Comparison of ENCODE assay signal across 14 mouse cellular contexts in the genomic region with DNA sequence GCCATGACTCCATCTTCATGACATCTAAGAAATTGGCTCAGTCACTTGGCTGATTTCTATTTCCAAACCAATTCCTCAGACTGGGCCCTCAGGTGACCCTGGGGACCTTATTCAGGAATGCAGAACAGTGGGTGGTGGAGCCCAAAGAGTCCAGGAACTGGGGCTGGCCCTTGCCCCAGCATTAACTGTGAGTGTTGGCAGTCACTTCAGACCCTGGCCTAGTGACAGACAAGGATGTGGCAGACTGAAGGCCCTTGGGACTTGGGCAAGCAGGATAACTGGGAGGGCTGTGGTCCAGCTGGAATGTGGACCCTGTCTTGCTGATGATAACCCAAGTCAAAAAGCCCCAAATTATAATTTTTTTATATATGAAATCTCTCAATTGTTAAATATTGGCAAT. TPM values are rescaled to one million over a fixed set of nuclear protein-coding genes. Genes with fewer than 3 reads are reported as not detected.
DNase-seq lines count a peak whose midpoint lies in the region; ATAC-seq and TF ChIP-seq lines count a peak whose summit lies in the region.
"Had no signal": no experiment of that assay in that cellular context is flagged by ENCODE, and none has a peak within 500 bp of the region (broad histone marks: within the 10 kb centered on the region; RNA-seq: fewer than 3 reads in every experiment).

No protein-coding gene starts in this region.

- H3K9me3 ChIP-seq in forebrain, embryonic 14.5 days (replicated peaks; ENCODE audit: control insufficient read depth, low read length): no peaks in the 10 kb centered on the region
- H3K9me3 ChIP-seq in forebrain, embryonic 11.5 days (ENCODE audit: control insufficient read depth, low read length): no peaks in the 10 kb centered on the region
- no peaks in the 10 kb centered on the region for H3K9me3 ChIP-seq in embryonic facial prominence, embryonic 10.5 days
- H3K9me3 ChIP-seq: embryonic facial prominence, embryonic 13.5 days; G1E; kidney, embryonic 15.5 days had no signal

- no peak overlapping the region for H3K9ac ChIP-seq in forebrain, embryonic 14.5 days (ENCODE audit: low read length)
- H3K9ac ChIP-seq in forebrain, embryonic 11.5 days (ENCODE audit: low read length): no peak overlapping the region
- H3K9ac ChIP-seq in heart, adult 2 months (ENCODE audit: low read depth, low read length): no peak overlapping the region
- H3K9ac ChIP-seq: embryonic facial prominence, embryonic 13.5 days; kidney, embryonic 15.5 days had no signal

- no peak overlapping the region for H3K4me3 ChIP-seq in forebrain, embryonic 14.5 days (ENCODE audit: low read depth, low read length)
- no peak overlapping the region for H3K4me3 ChIP-seq in forebrain, embryonic 11.5 days (ENCODE audit: low read depth, low read length)
- no peak overlapping the region for H3K4me3 ChIP-seq in embryonic facial prominence, embryonic 10.5 days
- H3K4me3 ChIP-seq in heart, adult 2 months: no peak overlapping the region
- H3K4me3 ChIP-seq: embryonic facial prominence, embryonic 13.5 days; kidney, embryonic 15.5 days had no signal

- no peaks in the 10 kb centered on the region for H3K27me3 ChIP-seq in forebrain, embryonic 14.5 days (replicated peaks; ENCODE audit: control insufficient read depth, insufficient read depth, low read length)
- 0 out of 2 replicates have a peak, but pooled peaks cover 2% of the 10 kb centered on the region for H3K27me3 ChIP-seq in forebrain, embryonic 11.5 days (ENCODE audit: control insufficient read depth, insufficient read depth, low read length)
- H3K27me3 ChIP-seq in embryonic facial prominence, embryonic 10.5 days (replicated peaks; ENCODE audit: low read depth, poor library complexity, severe bottlenecking): peaks cover 11% of the 10 kb centered on the region
- peaks cover 1% of the 10 kb centered on the region; the same call in 1 of the 2 replicates for H3K27me3 ChIP-seq in heart, adult 2 months (ENCODE audit: control insufficient read depth, insufficient read depth, low read length)
- H3K27me3 ChIP-seq: kidney, embryonic 15.5 days had no signal

- H3K27ac ChIP-seq in forebrain, embryonic 14.5 days (ENCODE audit: low read depth, low read length): peak overlapping the region; percentile 63
- no peak overlapping the region for H3K27ac ChIP-seq in forebrain, embryonic 11.5 days (ENCODE audit: low read depth, low read length)
- no peak overlapping the region for H3K27ac ChIP-seq in embryonic facial prominence, embryonic 10.5 days (replicated peaks)
- no peak overlapping the region for H3K27ac ChIP-seq in heart, adult 2 months
- H3K27ac ChIP-seq: embryonic facial prominence, embryonic 13.5 days; kidney, embryonic 15.5 days had no signal

- intact Hi-C loops in left cerebral cortex, postnatal 14 days (cut with DNase I): no loop called here
- intact Hi-C loops in heart, adult 2 months (cut with DNase I): no loop called here

- no peak for TF ChIP-seq CTCF in heart, adult 2 months (IDR thresholded peaks at IDR 0.05)

- no peak for TF ChIP-seq EP300 in heart, adult 2 months (IDR thresholded peaks at IDR 0.05; ENCODE audit: insufficient read depth, low read depth, low read length)

- no peak overlapping the region for H3K4me2 ChIP-seq in forebrain, embryonic 14.5 days (ENCODE audit: low read length)
- no peak overlapping the region for H3K4me2 ChIP-seq in forebrain, embryonic 11.5 days (ENCODE audit: low read depth, low read length, severe bottlenecking)
- H3K4me2 ChIP-seq: embryonic facial prominence, embryonic 13.5 days; kidney, embryonic 15.5 days; liver, embryonic 11.5 days had no signal

- no peaks in the 10 kb centered on the region for H3K36me3 ChIP-seq in forebrain, embryonic 14.5 days (ENCODE audit: control insufficient read depth, insufficient read depth, low read length)
- H3K36me3 ChIP-seq in forebrain, embryonic 11.5 days (ENCODE audit: control insufficient read depth, insufficient read depth, low read length): no peaks in the 10 kb centered on the region
- no peaks in the 10 kb centered on the region for H3K36me3 ChIP-seq in embryonic facial prominence, embryonic 10.5 days (replicated peaks)
- no peaks in the 10 kb centered on the region for H3K36me3 ChIP-seq in heart, adult 2 months (ENCODE audit: control insufficient read depth, insufficient read depth, low read length)
- H3K36me3 ChIP-seq: embryonic facial prominence, embryonic 13.5 days; kidney, embryonic 15.5 days had no signal

- DNase-seq in forebrain, embryonic 14.5 days (ENCODE audit: low spot score): no peak
- DNase-seq in forebrain, embryonic 11.5 days (ENCODE audit: low spot score): no peak
- DNase-seq in left cerebral cortex, postnatal 14 days (ENCODE audit: low spot score in 2 of 2): peak; percentile 35 to 39
- no peak for DNase-seq in left cerebral cortex, adult 11 months (ENCODE audit: low spot score)
- peak; percentile 81 for DNase-seq in cerebellum, adult 11-12 months
- DNase-seq in layer of hippocampus, adult 9-11 months: peak; percentile 32
- DNase-seq in embryonic facial prominence, embryonic 10.5 days (ENCODE audit: low spot score): no peak
- DNase-seq in heart, adult 2 months: no peak
- DNase-seq: B cell, adult 2 months; heart, adult 18-20 months had no signal

- no peak for ATAC-seq in forebrain, embryonic 14.5 days
- ATAC-seq in forebrain, embryonic 11.5 days (replicated peaks; ENCODE audit: low FRiP score): no peak

- H3K4me1 ChIP-seq in forebrain, embryonic 14.5 days (ENCODE audit: control insufficient read depth, insufficient read depth, low read length): no peaks in the 10 kb centered on the region
- no peaks in the 10 kb centered on the region for H3K4me1 ChIP-seq in forebrain, embryonic 11.5 days (replicated peaks; ENCODE audit: control insufficient read depth, insufficient read depth, low read length)
- H3K4me1 ChIP-seq in embryonic facial prominence, embryonic 10.5 days: peaks cover 7% of the 10 kb centered on the region
- no peaks in the 10 kb centered on the region for H3K4me1 ChIP-seq in heart, adult 2 months (ENCODE audit: control insufficient read depth, insufficient read depth, low read length)
- H3K4me1 ChIP-seq: kidney, embryonic 15.5 days had no signal

- H3K79me2 ChIP-seq in heart, adult 2 months (replicated peaks; ENCODE audit: control insufficient read depth, insufficient read depth, low read length): no peaks in the 10 kb centered on the region

- no peak for TF ChIP-seq POLR2A in heart, adult 2 months (IDR thresholded peaks at IDR 0.05; ENCODE audit: insufficient read depth, low read depth, low read length)

RNA-seq across cellular contexts. Expression of gene Ezr, which starts 6.5 kb away (rescaled TPM):
- polyA plus RNA-seq in forebrain, embryonic 14.5 days (2014; fragmentation: Nextera tagmentation; extraction: Ambion mirVana): 94.0 and 101 TPM in 2 replicates
- polyA plus RNA-seq in forebrain, embryonic 11.5 days (2014; fragmentation: Nextera tagmentation; extraction: Ambion mirVana): 122 and 135 TPM in 2 replicates
- 10 to 100 TPM; 43.6 to 47.9 TPM for total RNA-seq in left cerebral cortex, postnatal 14 days (2021)
- 51.6 and 55.0 TPM in 2 replicates for polyA plus RNA-seq in embryonic facial prominence, embryonic 10.5 days (2016; fragmentation: Nextera tagmentation; extraction: Ambion mirVana)
- total RNA-seq in heart, adult 2 months (2021): 10 to 100 TPM; 33.4 to 35.7 TPM
- polyA plus RNA-seq in heart, adult 2 months (2012; rRNA removed): 24.2 TPM in 2 replicates

Comparison
In these comparisons a context has a peak if more than half of its experiments do, and no peak if none do; other contexts are left out.
1. DNase-seq: peak in left cerebral cortex, postnatal 14 days (2 of 2), cerebellum, adult 11-12 months (single experiment) and layer of hippocampus, adult 9-11 months (single experiment); none in forebrain, embryonic 14.5 days (single experiment), forebrain, embryonic 11.5 days (single experiment), left cerebral cortex, adult 11 months (single experiment), embryonic facial prominence, embryonic 10.5 days (single experiment) and heart, adult 2 months (0 of 2).